Mouse (Mus musculus): Measurements from ENCODE around the gene Zfp619.
A peak's percentile ranks its signal among the peaks of the same experiment; 100 is the strongest.
"Not testable (repeated sequence)": the region's sequence is repeated elsewhere in the genome, so short reads cannot be mapped to it uniquely, and the experiment has no call there.

Zfp619 gene

GRCm38 (mm10) chr7:39588471-39589041 lies 71.0 kb downstream of the Zfp619 start:
- DNase-seq (ENCODE audit: low spot score in 2 of 2) = peak in 1 of 2 experiments; percentile 26

GRCm38 (mm10) chr7:39589044-39589443 lies 71.5 kb downstream of the Zfp619 start:
- not testable (repeated sequence) for DNase-seq (ENCODE audit: low spot score in 2 of 2)
